Mouse (Mus musculus) stomach, embryonic 14.5 days (tissue): ENCODE results near the gene Mtmr1. TPM values are rescaled to one million over a fixed set of nuclear protein-coding genes. Genes with fewer than 3 reads are reported as not detected.

Experiments used
- ATAC-seq: fragments of 200-750 bp; cut with Nextera tagmentation; 2 replicates; pipeline ENCODE4 v1.8.0; 2017; ENCODE audit warnings: low read depth, moderate TSS enrichment; ENCODE audit not compliant: insufficient number of reproducible peaks, insufficient read depth, low FRiP score
- H3K27ac ChIP-seq: fragments of 300-500 bp; sonication (generic); 2 replicates; pipeline ENCODE4 v1.5.1; 2014; ENCODE audit warnings: mild to moderate bottlenecking, low read length, moderate library complexity, mixed read lengths
- H3K27me3 ChIP-seq: fragments of 300-500 bp; sonication (generic); 2 replicates; pipeline ENCODE4 v1.6.1; 2014; ENCODE audit warnings: low read length, control low read depth, mixed read lengths; ENCODE audit not compliant: control insufficient read depth, insufficient read depth
- H3K36me3 ChIP-seq: fragments of 300-500 bp; sonication (generic); 2 replicates; pipeline ENCODE4 v1.6.1; 2014; ENCODE audit warnings: mild to moderate bottlenecking, control low read depth, low read length, moderate library complexity, mixed read lengths; ENCODE audit not compliant: control insufficient read depth, insufficient read depth
- H3K4me1 ChIP-seq: fragments of 300-500 bp; sonication (generic); 2 replicates; pipeline ENCODE4 v1.6.1; 2014; ENCODE audit warnings: low read length, control low read depth, mixed read lengths; ENCODE audit not compliant: control insufficient read depth, insufficient read depth
- H3K4me2 ChIP-seq: fragments of 300-500 bp; sonication (generic); replicated peaks from 2 replicates; pipeline ENCODE4 v1.6.1; 2014; ENCODE audit warnings: low read depth, low read length, control low read depth
- H3K4me3 ChIP-seq: fragments of 300-500 bp; sonication (generic); 2 replicates; pipeline ENCODE4 v1.5.1; 2014; ENCODE audit warnings: low read depth, low read length, control low read depth
- H3K9ac ChIP-seq: fragments of 300-500 bp; sonication (generic); replicated peaks from 2 replicates; pipeline ENCODE4 v1.6.1; 2014; ENCODE audit warnings: low read depth, mild to moderate bottlenecking, control low read depth, low read length, moderate library complexity, mixed read lengths
- H3K9me3 ChIP-seq: fragments of 300-500 bp; sonication (generic); 2 replicates; pipeline ENCODE4 v1.6.1; 2016; ENCODE audit warnings: low read depth, low read length, control low read depth; ENCODE audit not compliant: control insufficient read depth
- WGBS: fragments of 180-500 bp; shearing (Covaris S2); extraction: QIAGEN DNeasy Blood & Tissue Kit; methylation state at CpG from one replicate; pipeline ENCODE4 v1.1.7; 2014; 5-methylcytosine and 5-hydroxymethylcytosine counted together
- polyA plus RNA-seq: library from polyadenylated mRNA; unstranded; fragments of >200 nt; fragmentation: Nextera tagmentation; extraction: Ambion mirVana; gene quantifications from 2 replicates; pipeline ENCODE4 v1.2.1, GENCODE M21; 2014

Mtmr1 gene
- polyA plus RNA-seq, 1 experiment from 2014 or later, result 14.5 TPM

DNA sequence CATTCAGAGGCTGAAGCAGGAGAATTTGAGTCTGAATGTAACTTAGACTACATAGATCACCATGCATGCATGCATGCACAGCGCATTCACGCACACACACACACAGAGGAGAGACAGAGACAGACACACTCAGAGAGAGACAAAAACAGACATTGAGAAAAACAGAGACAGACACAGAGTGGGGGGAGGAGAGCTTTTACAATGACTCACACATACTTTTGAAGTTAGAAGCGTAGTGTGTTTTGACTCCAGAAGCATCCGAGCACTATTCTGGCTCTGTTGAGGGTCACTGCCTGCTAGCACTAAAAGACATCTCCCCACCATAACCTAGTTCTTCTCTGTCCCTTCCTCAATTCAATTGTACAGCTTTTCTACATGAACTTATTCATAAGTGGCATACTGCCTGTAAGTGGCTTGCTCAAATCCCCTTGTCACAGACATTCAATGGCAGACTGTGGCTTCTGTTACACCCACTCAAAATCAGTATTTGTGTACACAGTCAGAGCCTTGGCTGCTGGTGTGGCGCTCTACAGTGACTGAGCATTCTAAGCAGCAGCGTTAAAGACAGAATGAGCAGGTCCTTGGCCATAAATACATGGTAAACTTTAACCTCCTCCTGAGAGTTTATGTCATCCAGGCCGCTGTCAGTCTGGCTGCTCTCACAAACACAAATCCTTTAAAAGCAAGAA lies 99.7 kb downstream of the Mtmr1 start:
- Histone ChIP-seq H3K27ac (no peak overlapping the region), H3K36me3 (no peaks in the 10 kb centered on the region), H3K9ac (no peak overlapping the region), H3K4me3 (no peak overlapping the region), H3K27me3 (no peaks in the 10 kb centered on the region), H3K9me3 (no peaks in the 10 kb centered on the region), H3K4me1 (no peaks in the 10 kb centered on the region), H3K4me2 (no peak overlapping the region)
- no peak for ATAC-seq
- WGBS, result 65% methylated on average over 7 of the region's 7 CpGs

DNA sequence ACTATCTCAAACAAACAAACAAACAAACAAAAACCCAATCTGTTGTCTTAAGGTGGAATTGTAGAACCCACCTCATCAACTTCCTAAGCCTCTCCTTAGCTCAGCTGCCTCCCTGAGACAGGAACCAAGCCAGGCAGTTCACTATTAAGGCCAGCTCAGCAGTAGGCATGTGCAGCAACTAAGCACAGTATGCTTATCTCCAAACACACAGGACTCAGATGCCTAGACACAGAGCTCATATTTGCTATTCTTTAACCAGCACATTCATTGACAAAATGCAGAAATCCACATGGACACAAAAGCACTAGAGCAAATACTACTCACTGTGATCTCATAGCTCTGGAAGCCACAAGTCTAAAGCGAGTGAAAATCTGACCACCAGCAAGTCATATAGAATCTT lies 100.9 kb downstream of the Mtmr1 start:
- Histone ChIP-seq H3K36me3 (no peaks in the 10 kb centered on the region), H3K4me2 (no peak overlapping the region), H3K9ac (no peak overlapping the region), H3K27me3 (no peaks in the 10 kb centered on the region), H3K27ac (no peak overlapping the region), H3K9me3 (no peaks in the 10 kb centered on the region), H3K4me3 (no peak overlapping the region), H3K4me1 (no peaks in the 10 kb centered on the region)
- WGBS, result 86% methylated on average over 1 of the region's 1 CpGs
- ATAC-seq, result no peak

DNA sequence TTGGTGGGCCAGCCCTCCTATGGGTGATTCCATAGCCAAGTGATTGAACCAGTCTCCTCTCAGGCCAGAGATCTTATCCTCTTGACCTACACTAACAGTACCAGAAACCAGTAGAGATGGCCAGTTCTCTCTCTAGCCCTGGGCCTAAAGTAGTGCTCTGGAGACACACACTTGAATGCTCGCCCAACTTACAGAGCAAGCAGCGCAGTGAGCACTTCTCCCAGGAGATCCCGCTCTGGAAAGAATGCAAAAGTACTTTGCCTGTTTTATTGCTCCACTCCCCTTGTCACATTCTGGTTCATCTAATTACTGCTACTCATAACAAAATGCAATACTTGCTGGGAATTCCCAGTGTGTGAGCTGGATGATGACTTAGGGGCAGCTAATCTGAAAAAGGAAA lies 102.9 kb downstream of the Mtmr1 start:
- no peak overlapping the region for H3K9ac ChIP-seq
- no peak overlapping the region for H3K27ac ChIP-seq
- ATAC-seq, result no peak
- H3K4me3 ChIP-seq, result no peak overlapping the region
- 94% methylated on average over 3 of the region's 3 CpGs for WGBS
- H3K9me3 ChIP-seq, result no peaks in the 10 kb centered on the region
- H3K27me3 ChIP-seq, result no peaks in the 10 kb centered on the region
- no peak overlapping the region for H3K4me2 ChIP-seq
- no peaks in the 10 kb centered on the region for H3K4me1 ChIP-seq
- H3K36me3 ChIP-seq, result no peaks in the 10 kb centered on the region

Other genes with a start within 250 kb of the Mtmr1 start
- 4.9 and 6.0 TPM in 2 replicates for gene Mtm1, start 154.0 kb upstream of the Mtmr1 start, polyA plus RNA-seq
- gene Cd99l2, start 128.1 kb downstream of the Mtmr1 start, polyA plus RNA-seq, result 22.6 and 23.7 TPM in 2 replicates
- gene Hmgb3, start 191.2 kb downstream of the Mtmr1 start, polyA plus RNA-seq, result 171 and 172 TPM in 2 replicates